Mouse (Mus musculus) gonadal fat pad, adult 2 months (tissue): Measurements from ENCODE around the gene Fam180a. TPM values are rescaled to one million over a fixed set of nuclear protein-coding genes. Genes with fewer than 3 reads are reported as not detected.

Source experiments
- DNase-seq: peaks from one replicate; pipeline ENCODE4 v3.0.0-alpha.2; 2012; ENCODE audit warnings: low read depth
- polyA plus RNA-seq: library from polyadenylated mRNA; depleted of rRNA; stranded (reverse); fragments of >200 nt; gene quantifications from 2 replicates; pipeline ENCODE4 v1.2.3, GENCODE M21; 2012; rRNA removed

Fam180a gene
- polyA plus RNA-seq, 1 experiment = 0.96 TPM

DNA sequence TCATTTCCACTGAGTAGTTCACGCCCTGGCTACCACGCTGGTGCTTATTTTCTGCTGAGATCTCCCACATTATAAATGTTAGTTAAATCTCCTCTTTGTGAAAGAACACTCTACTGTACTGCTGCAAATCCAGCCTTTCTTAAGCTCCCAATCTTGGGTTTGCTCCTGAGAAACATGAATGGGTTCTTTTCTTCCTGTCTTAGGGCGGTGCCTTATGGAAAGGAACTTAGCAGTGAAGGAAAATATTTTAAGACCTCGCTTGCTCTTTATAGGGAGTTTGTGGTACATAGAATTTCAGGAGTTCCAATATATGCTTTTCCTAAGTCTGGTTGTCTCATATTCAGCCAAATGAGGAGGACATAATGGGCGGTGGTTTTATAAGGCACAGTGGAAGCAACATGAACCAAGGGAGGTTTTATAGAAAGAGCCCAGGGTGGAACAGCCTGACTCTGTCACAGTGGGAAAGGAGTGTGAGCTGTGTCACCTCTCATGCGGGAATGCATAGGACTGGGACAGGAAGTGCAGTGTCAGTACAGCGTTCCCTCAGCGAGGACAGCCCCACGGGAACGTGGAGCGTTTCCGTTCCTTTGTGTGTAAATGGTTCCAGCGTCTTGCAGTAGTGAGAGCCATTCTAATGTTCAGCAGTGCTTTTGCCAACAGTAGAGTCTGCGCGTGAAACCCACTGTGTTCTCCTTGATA is 60.2 kb downstream of the Fam180a start:
- DNase-seq = no peak

Other genes with a start within 250 kb of the Fam180a start
- gene Cnot4, start 192.4 kb downstream of the Fam180a start, polyA plus RNA-seq = 9.8 TPM in 2 replicates
- gene Nup205, start 148.7 kb downstream of the Fam180a start, polyA plus RNA-seq = 16.5 and 21.3 TPM in 2 replicates
- gene Slc13a4, start 18.0 kb downstream of the Fam180a start, polyA plus RNA-seq = 4.1 and 5.7 TPM in 2 replicates
- gene Mtpn, start 213.7 kb upstream of the Fam180a start, polyA plus RNA-seq = 28.0 and 36.8 TPM in 2 replicates